Mouse (Mus musculus): ENCODE measurements around the gene Ckmt2. TPM values are rescaled to one million over a fixed set of nuclear protein-coding genes. Genes with fewer than 3 reads are reported as not detected.
A peak's percentile ranks its signal among the peaks of the same experiment; 100 is the strongest.

The Ckmt2 gene
- polyA plus RNA-seq (2017; shearing (Covaris generic)) = not detected

DNA sequence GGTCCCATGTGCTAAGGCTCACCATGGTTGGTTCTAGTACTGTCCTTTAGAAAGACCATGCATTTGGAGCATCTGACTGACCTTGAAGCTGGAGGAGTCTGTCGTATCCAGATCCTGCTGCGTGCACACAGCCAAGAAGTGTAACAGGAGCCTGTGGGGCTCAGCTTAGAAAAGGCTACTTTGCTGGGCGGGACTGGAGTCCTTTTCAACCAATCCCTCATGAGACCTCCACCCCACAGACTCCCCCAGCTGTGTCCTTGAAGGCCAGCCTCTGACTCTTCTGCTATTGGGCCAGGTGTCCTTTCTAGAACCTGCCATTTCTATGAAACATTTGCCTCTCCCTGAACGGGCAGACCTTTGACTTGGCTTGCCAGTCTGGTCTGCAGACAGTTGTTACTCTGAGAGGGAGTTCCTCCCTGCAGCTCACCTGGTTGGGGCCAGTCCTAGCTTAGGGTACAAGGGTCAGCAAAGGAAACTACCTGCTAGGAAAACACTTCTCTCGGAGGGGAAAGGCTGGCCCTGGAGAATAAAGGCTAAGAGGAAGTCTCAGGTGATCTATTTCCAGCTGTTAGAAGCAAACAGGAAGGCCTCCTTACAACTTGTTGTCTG is at the start of gene Ckmt2:
TSS of gene Ckmt2 (minus strand) at position 145 of the 609 bp plus-strand sequence.
- no peak for ATAC-seq

DNA sequence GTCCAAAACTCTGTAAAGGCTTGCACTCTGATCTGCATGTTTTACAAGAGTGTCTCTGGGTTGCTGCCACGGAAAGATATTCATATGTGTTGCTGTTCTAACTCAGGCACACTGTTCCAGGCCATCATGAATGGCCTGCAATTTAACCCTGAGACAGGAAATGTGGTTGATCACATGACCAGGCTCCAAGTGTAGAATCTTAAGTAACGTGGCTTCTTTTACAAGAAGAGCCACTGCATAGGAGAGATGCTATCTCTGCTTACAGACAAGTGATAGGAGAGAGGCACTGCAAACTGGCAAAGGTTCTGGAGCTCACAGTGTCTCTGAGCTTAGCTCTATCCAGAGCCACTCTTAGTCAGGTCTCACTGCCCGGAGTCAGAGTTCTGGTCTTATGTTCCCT is 44.3 kb upstream of the Ckmt2 start:
- peak; percentile 61 for ATAC-seq

DNA sequence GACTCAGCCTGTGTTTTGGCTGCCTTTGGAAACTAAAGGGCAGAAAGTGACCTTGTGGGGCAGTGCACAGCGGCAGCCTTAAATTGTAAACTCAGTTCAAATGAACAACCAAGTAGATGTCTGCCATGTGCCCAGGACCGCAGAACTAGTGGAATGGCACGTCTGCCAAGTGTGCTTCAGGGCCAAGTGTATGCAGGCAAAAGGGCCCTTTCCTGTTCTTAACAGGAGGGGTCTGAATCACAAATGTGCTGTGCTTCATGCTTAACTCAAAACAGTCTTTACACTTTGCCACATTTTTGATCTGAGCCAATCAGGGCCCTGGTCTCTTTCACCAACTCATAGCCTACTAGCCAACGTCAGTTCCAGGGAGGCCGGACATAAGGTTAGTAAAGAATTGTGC is 42.1 kb upstream of the Ckmt2 start:
- ATAC-seq = no peak

DNA sequence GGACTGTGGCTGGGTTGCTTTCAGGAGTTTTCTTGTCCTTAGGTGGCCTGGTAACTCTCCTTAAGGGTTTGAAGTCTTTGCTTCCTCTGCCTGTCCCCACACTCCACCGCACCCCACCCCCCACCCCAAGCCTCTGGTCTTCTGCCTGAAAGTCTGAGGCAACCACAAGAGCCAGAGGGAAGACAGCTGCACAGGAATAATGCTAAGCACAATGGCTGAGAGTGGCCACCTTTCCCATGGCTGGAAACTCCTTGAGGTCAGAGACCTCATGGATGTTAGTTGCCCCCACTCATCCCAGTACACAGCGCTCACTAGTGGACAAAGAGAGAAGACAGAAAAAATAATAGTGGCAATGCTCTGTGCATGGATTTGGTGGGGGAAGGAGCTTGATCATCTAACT is 41.1 kb upstream of the Ckmt2 start:
- no peak for ATAC-seq

DNA sequence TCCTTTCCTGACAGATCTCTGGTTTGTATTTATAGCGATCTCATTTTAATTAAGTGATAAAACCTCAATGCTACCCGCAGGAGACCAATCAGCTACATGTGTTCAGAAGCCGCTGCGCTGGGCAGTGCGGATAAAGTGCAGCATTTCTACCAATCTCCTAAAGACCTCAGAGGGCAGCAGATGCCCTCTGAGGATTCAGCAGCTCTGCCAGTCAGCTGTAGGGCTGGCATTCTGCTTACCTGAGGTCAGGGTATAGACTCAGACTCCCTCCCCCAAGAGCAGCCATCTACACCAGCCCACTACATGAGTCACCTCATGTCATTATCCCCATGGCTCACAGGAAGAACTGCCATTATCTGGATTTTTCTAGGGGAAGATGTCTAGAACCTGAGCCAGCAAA is 39.6 kb upstream of the Ckmt2 start:
- ATAC-seq = no peak

DNA sequence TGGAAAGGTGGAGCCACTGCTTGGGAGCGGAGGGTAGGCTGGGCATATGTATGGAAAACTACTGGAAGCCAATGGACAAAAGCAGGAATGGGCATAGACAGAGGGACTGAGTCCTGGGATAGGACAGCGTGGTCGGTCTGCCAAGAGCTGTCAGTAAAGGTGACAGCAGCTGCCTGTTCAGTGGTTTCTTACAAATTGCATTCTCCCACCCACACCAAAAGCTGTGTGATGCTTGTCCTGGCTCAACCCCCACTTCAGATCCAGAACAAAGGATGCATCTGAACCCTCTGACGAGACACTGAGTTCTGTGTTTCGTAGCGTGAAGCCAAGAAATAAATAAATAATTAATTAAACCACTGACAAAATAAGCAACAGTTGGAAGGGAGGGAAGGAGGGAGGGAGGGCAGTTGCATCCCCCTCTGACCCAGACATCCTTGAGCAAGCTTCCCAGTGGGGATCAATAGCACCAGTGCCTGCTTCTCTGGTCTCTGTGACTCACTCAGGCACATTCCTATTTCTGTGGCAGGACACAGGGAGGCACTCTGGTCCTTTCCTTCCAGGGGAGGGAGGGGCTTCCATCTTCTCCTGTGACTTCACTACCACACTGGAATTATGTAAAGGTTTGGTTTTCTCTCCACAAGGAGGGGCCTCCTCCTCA is 39.0 kb upstream of the Ckmt2 start:
- ATAC-seq = no peak

DNA sequence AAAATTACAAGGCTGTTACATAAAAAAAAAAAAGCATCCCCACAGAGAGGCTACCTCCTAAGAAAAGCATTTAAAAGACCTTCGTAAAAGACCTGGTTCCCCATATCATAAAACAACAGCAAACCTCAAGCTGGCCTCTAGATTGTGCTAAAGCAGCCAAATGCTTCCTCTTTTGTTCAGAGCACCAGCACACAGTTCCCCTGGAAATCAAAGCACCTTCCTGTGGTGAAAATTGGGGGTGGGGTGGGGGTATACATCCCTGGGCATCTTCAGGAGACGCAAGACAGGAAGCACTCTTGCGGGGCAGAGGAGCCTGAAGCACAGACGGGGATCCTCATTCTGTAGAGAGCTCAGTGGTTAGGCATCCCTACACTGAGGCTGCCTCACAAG is 38.5 kb upstream of the Ckmt2 start:
- no peak for ATAC-seq

DNA sequence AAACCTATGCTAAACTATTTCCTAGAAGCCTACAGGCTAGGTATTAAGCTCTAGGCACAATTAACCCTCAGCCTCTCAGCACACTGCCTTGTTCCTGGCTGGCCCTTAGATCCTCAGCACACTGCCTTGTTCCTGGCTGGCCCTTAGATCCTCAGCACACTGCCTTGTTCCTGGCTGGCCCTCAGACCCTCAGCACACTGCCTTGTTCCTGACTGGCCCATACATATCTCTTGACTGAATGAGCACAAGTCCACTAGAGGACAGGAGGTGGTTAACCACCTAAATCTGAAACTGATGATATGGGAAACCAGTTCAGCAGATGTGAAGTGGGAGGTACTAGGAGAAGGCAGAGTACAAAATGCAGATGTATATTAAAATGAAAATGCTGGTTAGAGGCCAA is 35.0 kb upstream of the Ckmt2 start:
- ATAC-seq = no peak

DNA sequence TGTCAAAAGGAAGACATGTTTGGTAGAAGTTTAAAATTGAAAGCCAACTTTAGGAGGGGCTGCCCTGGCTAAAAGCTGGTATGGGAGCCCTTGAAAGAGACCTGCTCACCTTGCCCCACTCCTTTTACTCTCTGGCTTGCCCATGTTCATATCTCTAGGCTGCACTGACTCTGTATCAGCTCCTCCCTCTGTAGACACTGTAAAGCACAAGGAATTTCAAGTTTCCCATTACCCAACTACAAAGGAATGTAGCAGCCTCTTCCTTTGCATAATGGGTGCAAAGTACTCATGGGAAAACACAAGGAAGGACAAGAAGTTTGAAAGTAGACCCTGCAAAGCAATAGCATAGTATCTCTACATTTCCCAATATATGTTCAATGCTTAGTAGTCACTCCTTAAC is 34.5 kb upstream of the Ckmt2 start:
- no peak for ATAC-seq

DNA sequence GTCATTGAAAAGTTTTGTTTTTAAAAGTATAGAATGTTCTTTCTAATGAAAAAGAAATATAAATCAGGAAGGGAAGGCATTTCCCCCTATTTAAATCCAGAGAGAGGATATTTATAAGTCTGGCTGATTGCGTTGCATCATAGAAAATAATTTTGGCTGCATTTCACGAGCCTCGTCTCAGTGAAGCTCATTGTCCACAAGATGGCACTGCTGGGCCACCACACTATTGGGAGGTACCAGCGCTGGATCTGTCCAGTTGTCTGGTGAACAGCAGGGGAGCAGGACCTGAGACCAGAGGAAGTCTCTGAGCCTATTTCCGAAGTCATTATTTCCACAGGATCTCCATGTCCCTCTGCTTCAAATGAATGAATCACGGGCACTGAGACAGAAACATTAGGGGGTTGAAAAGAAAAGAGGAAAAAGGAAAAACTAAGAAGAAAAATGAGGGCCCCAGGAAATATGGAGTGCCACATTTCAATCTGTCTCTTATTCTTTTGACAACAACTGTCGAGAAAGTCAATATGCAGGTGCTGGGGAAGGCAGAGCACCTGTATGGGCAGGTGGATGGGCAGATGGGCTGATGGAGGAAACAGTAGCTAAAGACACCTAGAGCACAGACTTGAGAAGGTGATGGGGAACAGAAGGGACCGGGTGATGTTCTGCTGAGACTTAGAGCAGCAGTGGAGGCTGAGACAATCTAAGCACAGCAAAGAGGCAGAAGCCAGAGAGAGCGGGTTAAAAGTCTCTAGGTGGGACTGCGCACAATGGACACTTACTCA is 31.7 kb upstream of the Ckmt2 start:
- ATAC-seq = peak; percentile 83

DNA sequence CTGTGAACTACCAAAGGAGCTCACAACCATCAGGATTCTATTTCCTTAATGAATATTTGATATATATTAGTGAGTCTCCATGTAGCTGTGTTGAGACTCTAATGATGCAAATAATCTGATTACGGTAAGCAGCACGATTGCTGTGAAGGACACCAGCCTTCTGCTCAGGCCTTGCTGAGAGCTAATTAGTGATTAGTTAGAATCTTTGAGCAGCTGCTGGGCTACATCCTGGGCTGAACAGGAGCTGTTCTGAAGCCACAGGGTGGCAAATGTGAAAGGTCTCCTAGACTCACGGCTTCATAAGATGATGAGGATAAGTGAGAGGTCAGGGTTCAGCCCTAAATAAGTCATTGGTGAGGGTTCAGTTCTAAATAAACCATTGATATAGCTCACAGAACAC is 29.7 kb upstream of the Ckmt2 start:
- no peak for ATAC-seq

DNA sequence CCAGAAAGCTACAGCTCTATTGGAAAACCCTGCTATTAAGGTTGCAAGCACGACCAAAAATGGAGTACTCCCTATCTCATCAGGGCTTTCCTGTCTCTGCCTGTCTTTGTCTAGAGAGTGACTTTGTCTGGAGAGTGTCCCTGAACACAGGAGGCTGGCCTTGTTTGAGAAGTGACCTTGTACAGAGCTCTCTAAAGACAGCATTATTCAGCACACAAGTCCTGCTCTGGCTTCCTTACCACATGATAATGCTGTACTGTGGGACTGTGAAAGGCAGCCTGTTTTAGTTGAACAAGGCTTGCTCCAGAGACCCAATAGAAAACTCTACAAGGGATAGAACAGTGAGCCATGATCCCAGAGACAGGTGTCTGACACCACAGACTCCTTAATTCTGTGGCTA is 19.8 kb upstream of the Ckmt2 start:
- no peak for ATAC-seq

DNA sequence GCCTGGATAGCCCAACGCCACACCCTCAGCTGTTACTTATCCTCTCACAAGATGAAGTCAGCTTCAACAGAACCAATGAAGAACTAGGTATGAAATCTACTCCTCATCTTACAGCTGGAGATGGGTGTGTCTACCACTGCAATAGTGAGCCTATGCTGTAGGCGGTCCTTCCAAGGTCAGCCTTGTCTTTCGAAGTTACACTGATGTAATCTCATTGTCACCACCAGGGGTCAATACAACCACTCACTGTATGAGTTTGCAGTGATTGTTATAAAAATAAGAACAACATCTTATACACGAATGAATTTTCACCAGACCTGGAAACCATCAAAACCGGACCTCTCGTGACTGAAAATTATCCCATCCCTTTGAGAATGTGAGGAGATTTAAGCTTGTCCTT is 16.4 kb upstream of the Ckmt2 start:
- no peak for ATAC-seq

DNA sequence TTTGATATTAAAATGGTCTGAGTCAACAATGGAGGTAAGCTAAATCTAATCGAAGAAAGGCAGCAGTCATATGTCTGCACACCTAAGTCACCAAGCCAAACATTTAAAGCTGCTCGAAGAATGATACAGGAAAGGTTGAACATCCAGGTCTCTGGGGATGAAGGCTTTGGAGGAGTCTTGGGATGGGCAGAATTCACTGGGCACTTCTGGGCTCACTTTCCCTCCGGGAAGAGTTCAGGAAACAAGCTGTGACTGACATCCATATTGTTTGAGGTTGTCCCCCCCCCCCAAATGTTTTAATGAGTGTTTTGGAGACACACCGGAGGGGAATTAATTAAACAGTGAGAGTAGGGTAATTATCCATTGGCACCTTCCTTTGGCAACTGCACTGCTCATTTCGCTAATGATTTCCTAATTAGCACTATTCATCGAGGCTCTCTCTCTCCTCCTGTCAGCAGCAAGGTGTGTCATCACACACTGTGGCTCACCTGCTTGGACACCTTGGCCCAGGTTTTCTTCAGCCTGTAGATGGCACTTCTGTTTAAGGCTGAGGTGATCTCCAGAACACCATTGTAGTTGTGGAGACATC is 13.4 kb upstream of the Ckmt2 start:
- no peak for ATAC-seq

DNA sequence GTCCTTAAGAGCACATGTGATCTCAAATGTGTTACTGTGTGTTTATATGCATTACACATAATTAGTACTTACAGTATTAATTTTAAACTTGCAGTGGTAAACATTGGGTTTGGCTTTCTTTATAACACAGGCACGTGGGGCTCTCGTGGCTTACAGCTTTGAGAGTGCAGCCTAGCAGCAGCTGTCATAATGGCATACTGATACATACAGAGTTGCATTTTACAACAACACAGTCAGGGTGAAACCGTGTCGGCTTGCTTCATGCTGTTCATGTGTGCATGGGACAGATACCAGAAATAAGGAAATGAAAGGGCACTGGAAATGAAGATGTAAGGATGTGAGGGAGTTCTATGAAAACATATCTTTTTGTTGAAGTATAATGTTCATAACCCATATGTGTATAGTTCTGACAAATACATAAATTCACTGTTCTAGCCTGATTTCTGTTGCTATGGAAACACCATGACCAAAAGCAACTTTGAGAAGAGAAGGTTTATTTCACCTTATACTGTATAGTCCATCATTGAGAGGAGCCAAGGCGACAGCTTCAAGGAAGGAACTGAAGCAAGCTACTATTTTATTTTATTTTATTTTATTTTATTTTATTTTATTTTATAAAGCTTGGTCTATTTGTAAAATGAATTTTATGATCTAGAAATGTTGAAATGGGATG is 8.2 kb upstream of the Ckmt2 start:
- ATAC-seq = no peak

DNA sequence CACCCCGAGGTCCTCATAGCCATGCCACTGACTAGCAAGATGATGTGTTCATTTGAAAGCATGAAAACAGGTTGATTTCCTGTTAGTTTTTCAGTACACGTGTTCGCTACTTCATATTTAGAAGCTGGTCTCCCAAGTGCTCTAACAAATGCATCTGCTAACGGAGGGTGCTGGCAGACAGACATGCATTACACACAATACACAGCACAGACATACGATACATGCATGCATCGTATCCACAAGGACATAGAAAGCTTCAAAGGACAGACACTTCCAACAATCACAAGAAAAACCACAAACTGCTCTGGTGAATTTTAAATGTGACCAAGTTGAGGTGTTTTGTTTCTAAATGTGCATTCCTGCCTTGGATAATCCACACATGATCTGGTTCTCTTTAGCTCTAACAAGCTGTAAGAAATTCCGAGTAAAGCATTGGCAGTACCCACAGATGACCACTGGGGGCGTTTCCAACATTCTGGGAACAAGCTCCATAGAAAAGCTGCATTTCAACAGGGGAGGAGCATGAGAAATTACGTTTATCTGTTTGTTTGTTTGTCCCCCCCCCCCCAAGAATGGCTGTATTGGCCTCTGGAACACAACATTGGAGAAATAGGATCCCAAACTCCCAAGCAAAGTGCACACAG is 5.3 kb upstream of the Ckmt2 start:
- peak; percentile 57 for ATAC-seq

DNA sequence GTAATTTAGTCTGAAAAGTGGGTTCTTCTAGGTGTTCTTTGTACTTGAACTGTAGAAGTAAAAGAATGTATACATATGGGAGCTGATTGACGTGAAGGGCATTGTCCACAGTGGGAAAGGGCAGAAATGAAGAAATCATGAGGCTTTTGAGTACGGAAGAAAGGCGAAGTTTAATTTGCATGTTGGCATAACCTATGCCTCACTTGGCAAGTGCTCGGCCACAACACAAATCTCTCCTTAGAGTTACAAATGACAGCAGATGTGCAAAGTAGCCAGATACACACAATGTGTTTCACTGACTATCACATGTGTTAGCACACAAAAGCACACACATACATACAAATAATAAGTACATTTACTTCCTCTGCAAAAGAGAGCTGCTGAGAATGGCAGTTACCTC is 3.6 kb upstream of the Ckmt2 start:
- no peak for ATAC-seq

DNA sequence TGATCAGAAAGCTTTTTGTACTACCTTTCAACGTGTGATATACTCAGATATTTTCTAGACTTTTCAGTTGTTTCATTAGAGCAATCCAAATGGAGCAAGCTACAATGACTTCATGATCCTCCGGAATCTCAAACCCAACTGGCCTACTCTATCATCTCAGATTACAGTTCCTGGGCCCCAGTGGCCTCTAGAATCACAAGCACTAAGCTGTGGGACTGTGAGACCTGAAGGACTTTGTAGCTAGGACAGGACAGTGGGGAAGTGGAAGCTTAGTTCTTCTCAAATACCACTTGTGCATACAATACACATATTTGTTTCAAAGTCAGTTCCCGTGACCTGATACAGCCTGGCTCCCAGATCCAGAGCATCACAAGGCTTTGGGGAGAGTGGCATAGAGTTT is 1.3 kb upstream of the Ckmt2 start:
- no peak for ATAC-seq

DNA sequence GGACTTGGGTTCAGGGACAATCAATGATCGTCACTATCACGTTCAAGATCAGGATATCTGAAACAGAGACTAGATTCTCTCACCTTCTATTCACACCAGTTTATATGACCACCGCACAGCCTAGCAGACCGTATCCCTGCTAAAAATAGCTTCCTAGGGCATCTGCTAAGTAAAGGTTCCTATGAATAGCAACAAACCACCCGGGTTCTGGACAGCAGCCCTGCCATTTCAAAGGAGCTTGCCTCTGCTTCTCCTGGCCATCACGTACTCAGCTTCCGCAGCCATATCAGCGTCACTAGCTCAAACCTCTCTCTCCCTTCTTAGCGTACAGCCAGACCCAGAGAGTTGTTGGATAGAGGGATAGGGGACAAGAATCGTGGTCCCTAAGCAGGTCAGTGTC is 665 bp upstream of the Ckmt2 start:
- ATAC-seq = no peak

DNA sequence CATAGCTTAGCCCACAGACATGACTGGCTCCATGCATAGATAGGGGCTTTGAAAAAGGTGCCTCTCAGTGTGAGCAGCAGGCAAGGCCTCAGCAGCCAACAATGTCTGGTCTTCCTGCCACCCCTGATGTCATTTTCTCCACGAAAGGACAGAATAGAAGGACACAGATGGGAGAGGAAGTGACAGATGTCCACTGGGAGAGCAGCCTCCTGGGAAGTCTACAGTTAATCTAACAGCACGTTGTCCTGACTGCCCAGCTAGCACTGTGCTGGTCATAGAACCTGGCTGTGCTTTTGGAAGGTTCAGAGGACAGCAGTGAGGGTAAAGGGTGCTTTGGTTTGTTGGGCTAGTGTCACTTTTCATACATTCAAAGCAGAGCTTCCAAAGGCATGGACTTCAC is 1.1 kb downstream of the Ckmt2 start:
- ATAC-seq = no peak

DNA sequence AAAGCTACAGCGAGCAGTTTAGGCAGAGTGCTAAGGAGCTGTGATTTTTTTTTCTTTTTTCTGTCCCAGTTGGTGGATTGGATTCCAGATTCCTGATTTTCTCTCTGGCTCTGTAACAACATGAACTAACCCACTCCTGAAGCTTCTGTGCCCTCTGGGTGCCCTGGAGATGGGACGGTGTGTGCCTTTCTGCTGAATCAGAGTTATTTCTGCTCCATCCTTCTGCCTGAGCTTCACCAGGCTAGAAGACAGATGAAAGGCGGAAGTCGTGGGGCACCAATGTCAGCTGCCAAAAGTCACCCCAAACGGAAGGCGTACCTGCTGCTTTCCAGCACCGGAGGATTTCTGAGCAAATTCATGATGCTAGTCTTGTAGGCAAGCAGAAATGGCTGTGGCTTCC is 2.1 kb downstream of the Ckmt2 start:
- ATAC-seq = no peak

DNA sequence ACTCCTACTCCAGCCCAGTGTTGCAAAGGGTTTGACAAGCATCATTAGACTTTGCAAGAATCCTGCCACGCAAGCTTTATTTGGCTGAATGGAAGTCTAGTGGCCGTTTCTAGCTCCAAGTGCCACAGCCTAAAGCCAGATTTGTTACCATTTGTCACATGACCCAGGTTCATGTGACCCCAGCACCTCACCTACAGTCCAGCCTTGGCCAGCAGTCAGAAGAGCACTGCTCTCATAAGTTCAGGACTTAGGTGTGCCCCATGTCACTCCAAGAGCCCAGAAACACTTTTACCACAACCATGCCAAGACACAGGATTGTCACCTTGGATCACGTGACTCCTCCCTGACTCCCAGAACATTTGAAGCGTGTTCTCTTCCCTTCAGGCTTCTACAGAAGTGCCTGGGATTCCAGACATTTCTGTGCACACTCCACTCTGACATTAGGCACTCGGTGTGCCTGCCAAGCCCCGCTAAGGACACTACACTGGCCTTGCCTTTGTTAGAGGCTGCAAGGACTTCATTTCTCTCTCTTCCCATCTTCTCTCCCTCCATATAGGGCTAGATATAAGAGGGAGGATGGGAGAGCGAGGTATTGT is 2.9 kb downstream of the Ckmt2 start:
- ATAC-seq = no peak
